In genomic region chr6:5382583-5383215, GRCm38 (mm10) we compare ENCODE assay signal across 8 mouse cellular contexts. TPM values are rescaled to one million over a fixed set of nuclear protein-coding genes. Genes with fewer than 3 reads are reported as not detected.
DNase-seq lines count a peak whose midpoint lies in the region; ATAC-seq and TF ChIP-seq lines count a peak whose summit lies in the region.

No protein-coding gene starts in this region.

- H3K36me3 ChIP-seq in hindbrain, embryonic 13.5 days = no peaks in the 10 kb centered on the region
- no peaks in the 10 kb centered on the region for H3K36me3 ChIP-seq in lung, postnatal 0 days (ENCODE audit: insufficient read depth, low read length)

- H3K4me2 ChIP-seq in hindbrain, embryonic 13.5 days = peak overlapping the region; percentile 55
- H3K4me2 ChIP-seq in lung, postnatal 0 days (replicated peaks; ENCODE audit: low read depth, low read length) = peak overlapping the region; percentile 48

- ATAC-seq in hindbrain, embryonic 13.5 days (ENCODE audit: low FRiP score) = peak; percentile 60
- peak; percentile 83 for ATAC-seq in lung, postnatal 0 days

- peak overlapping the region; percentile 64 for H3K9ac ChIP-seq in hindbrain, embryonic 13.5 days
- no peak overlapping the region for H3K9ac ChIP-seq in lung, postnatal 0 days (replicated peaks; ENCODE audit: low read depth)

- peak; percentile 69 for DNase-seq in ZHBTc4 (ENCODE audit: low read depth, low spot score)
- DNase-seq in cerebellum, postnatal 25 days = peak; percentile 77 to 84
- peak; percentile 82 to 83 for DNase-seq in frontal cortex, postnatal 25 days (ENCODE audit: low spot score in 2 of 2)
- peak; percentile 86 to 92 for DNase-seq in layer of hippocampus, postnatal 14 days (ENCODE audit: low spot score in 2 of 2)
- DNase-seq in lung, postnatal 0 days (ENCODE audit: low spot score) = peak; percentile 88
- peak; percentile 79 for DNase-seq in ovary, postnatal 36 days (ENCODE audit: low spot score)
- peak; percentile 63 for DNase-seq in thymus, postnatal 14 days

- TF ChIP-seq EP300 in lung, postnatal 0 days (IDR thresholded peaks at IDR 0.05) = no peak

- peak overlapping the region; percentile 31 for H3K4me3 ChIP-seq in hindbrain, embryonic 13.5 days
- peak overlapping the region; percentile 28; the same call in 1 of the 2 replicates for H3K4me3 ChIP-seq in lung, postnatal 0 days (ENCODE audit: low read depth, low read length)

- peaks cover 50% of the 10 kb centered on the region for H3K4me1 ChIP-seq in hindbrain, embryonic 13.5 days (replicated peaks)
- peaks cover 3% of the 10 kb centered on the region; the same call in 1 of the 2 replicates for H3K4me1 ChIP-seq in lung, postnatal 0 days (ENCODE audit: insufficient read depth, low read depth, low read length)

- no peaks in the 10 kb centered on the region for H3K27me3 ChIP-seq in hindbrain, embryonic 13.5 days
- H3K27me3 ChIP-seq in lung, postnatal 0 days (replicated peaks; ENCODE audit: insufficient read depth, low read length) = no peaks in the 10 kb centered on the region

- H3K9me3 ChIP-seq in hindbrain, embryonic 13.5 days = no peaks in the 10 kb centered on the region
- no peaks in the 10 kb centered on the region for H3K9me3 ChIP-seq in lung, postnatal 0 days (ENCODE audit: low read length)

- peak overlapping the region; percentile 85 for H3K27ac ChIP-seq in hindbrain, embryonic 13.5 days
- no peak overlapping the region for H3K27ac ChIP-seq in lung, postnatal 0 days (ENCODE audit: low read length)

- peak; percentile 89 for TF ChIP-seq CTCF in lung, postnatal 0 days (IDR thresholded peaks at IDR 0.05)

- under 1% methylated on average over 16 of the region's 16 CpGs for WGBS in hindbrain, embryonic 13.5 days
- WGBS in lung, postnatal 0 days = 1% methylated on average over 16 of the region's 16 CpGs

RNA-seq across cellular contexts. Expression of gene Asb4, which starts 0.5 kb away (rescaled TPM):
- 14.8 and 17.2 TPM in 2 replicates for polyA plus RNA-seq in hindbrain, embryonic 13.5 days (2015; fragmentation: Nextera tagmentation; extraction: Ambion mirVana)
- total RNA-seq in layer of hippocampus, postnatal 14 days (2021) = under 1 TPM; 0.41 to 0.86 TPM
- 2.1 and 2.2 TPM in 2 replicates for polyA plus RNA-seq in lung, postnatal 0 days (2015; fragmentation: Nextera tagmentation; extraction: Ambion mirVana)
